Mouse (Mus musculus): ENCODE measurements around the gene Brpf1. TPM values are rescaled to one million over a fixed set of nuclear protein-coding genes. Genes with fewer than 3 reads are reported as not detected.

The Brpf1 gene
- 19.2 and 19.3 TPM in 2 replicates for polyA plus RNA-seq (2015; fragmentation: Nextera tagmentation; extraction: Ambion mirVana)

- Histone ChIP-seq H3K4me2 (replicated peaks) (peak within 1 kb of the TSS; percentile 100), H3K27ac (peak within 1 kb of the TSS; percentile 96), H3K9me3 (no peaks in the 10 kb centered on the region), H3K36me3 (peaks cover 15% of the 10 kb centered on the region), H3K4me1 (peaks cover 18% of the 10 kb centered on the region), H3K4me3 (peak within 1 kb of the TSS; percentile 96), H3K9ac (peak within 1 kb of the TSS; percentile 99), H3K27me3 (no peaks in the 10 kb centered on the region)
- under 1% methylated on average over 32 of the region's 32 CpGs for WGBS
- ATAC-seq (ENCODE audit: low FRiP score, low read depth): peak; percentile 48
These were observed at the start of gene Brpf1 for GRCm38 (mm10) chr6:113306986-113307349. Gene Brpf1, plus strand, starts transcription at chr6:113307137.

- Histone ChIP-seq H3K27ac (no peak overlapping the region), H3K27me3 (no peaks in the 10 kb centered on the region), H3K9me3 (no peaks in the 10 kb centered on the region), H3K4me3 (no peak overlapping the region), H3K9ac (no peak overlapping the region), H3K4me1 (no peaks in the 10 kb centered on the region), H3K4me2 (replicated peaks) (no peak overlapping the region), H3K36me3 (peaks cover 92% of the 10 kb centered on the region)
- 77% methylated on average over 8 of the region's 8 CpGs for WGBS
- no peak for ATAC-seq (ENCODE audit: low FRiP score, low read depth)
These were observed 45.6 kb upstream of the Brpf1 start for GRCm38 (mm10) chr6:113261174-113261858.

GRCm38 (mm10) chr6:113263531-113263930 lies 43.4 kb upstream of the Brpf1 start:
- no peak overlapping the region for H3K4me3 ChIP-seq
- H3K4me2 ChIP-seq (replicated peaks): no peak overlapping the region
- H3K36me3 ChIP-seq: peaks cover 95% of the 10 kb centered on the region
- H3K9ac ChIP-seq: no peak overlapping the region
- no peak for ATAC-seq (ENCODE audit: low FRiP score, low read depth)
- H3K9me3 ChIP-seq: no peaks in the 10 kb centered on the region
- no peaks in the 10 kb centered on the region for H3K4me1 ChIP-seq
- H3K27me3 ChIP-seq: no peaks in the 10 kb centered on the region
- 88% methylated on average over 6 of the region's 6 CpGs for WGBS
- no peak overlapping the region for H3K27ac ChIP-seq

- ATAC-seq (ENCODE audit: low FRiP score, low read depth): no peak
- Histone ChIP-seq H3K36me3 (peaks cover 95% of the 10 kb centered on the region), H3K4me3 (no peak overlapping the region), H3K4me1 (no peaks in the 10 kb centered on the region), H3K27me3 (no peaks in the 10 kb centered on the region), H3K9ac (no peak overlapping the region), H3K9me3 (no peaks in the 10 kb centered on the region), H3K4me2 (replicated peaks) (no peak overlapping the region), H3K27ac (no peak overlapping the region)
- WGBS: 91% methylated on average over 8 of the region's 8 CpGs
These were observed 42.5 kb upstream of the Brpf1 start for GRCm38 (mm10) chr6:113264429-113264828.

GRCm38 (mm10) chr6:113266996-113267655 lies 39.8 kb upstream of the Brpf1 start:
- Histone ChIP-seq H3K9ac (no peak overlapping the region), H3K4me1 (no peaks in the 10 kb centered on the region), H3K4me2 (replicated peaks) (no peak overlapping the region), H3K9me3 (no peaks in the 10 kb centered on the region), H3K27me3 (no peaks in the 10 kb centered on the region), H3K36me3 (peaks cover 95% of the 10 kb centered on the region), H3K27ac (no peak overlapping the region), H3K4me3 (no peak overlapping the region)
- no peak for ATAC-seq (ENCODE audit: low FRiP score, low read depth)
- 85% methylated on average over 7 of the region's 7 CpGs for WGBS

- H3K9me3 ChIP-seq: no peaks in the 10 kb centered on the region
- no peak overlapping the region for H3K4me2 ChIP-seq (replicated peaks)
- no peaks in the 10 kb centered on the region for H3K4me1 ChIP-seq
- H3K27ac ChIP-seq: no peak overlapping the region
- 100% methylated on average over 1 of the region's 1 CpGs for WGBS
- peaks cover 95% of the 10 kb centered on the region for H3K36me3 ChIP-seq
- H3K9ac ChIP-seq: no peak overlapping the region
- ATAC-seq (ENCODE audit: low FRiP score, low read depth): no peak
- no peak overlapping the region for H3K4me3 ChIP-seq
- no peaks in the 10 kb centered on the region for H3K27me3 ChIP-seq
These were observed 38.9 kb upstream of the Brpf1 start for GRCm38 (mm10) chr6:113267988-113268387.

- Histone ChIP-seq H3K4me1 (no peaks in the 10 kb centered on the region), H3K9me3 (no peaks in the 10 kb centered on the region), H3K9ac (no peak overlapping the region), H3K27me3 (no peaks in the 10 kb centered on the region), H3K4me2 (replicated peaks) (no peak overlapping the region), H3K36me3 (peaks cover 99% of the 10 kb centered on the region), H3K27ac (no peak overlapping the region), H3K4me3 (no peak overlapping the region)
- ATAC-seq (ENCODE audit: low FRiP score, low read depth): no peak
- WGBS: 84% methylated on average over 3 of the region's 3 CpGs
These were observed 34.6 kb upstream of the Brpf1 start for GRCm38 (mm10) chr6:113272365-113272764.

- Histone ChIP-seq H3K36me3 (peaks cover 92% of the 10 kb centered on the region), H3K4me1 (no peaks in the 10 kb centered on the region), H3K27ac (no peak overlapping the region), H3K4me3 (no peak overlapping the region), H3K4me2 (replicated peaks) (no peak overlapping the region), H3K9ac (no peak overlapping the region), H3K27me3 (peaks cover 7% of the 10 kb centered on the region), H3K9me3 (no peaks in the 10 kb centered on the region)
- ATAC-seq (ENCODE audit: low FRiP score, low read depth): no peak
- WGBS: 75% methylated on average over 4 of the region's 4 CpGs
These were observed 30.1 kb upstream of the Brpf1 start for GRCm38 (mm10) chr6:113276846-113277245.

- Histone ChIP-seq H3K4me2 (replicated peaks) (no peak overlapping the region; the same call in 1 of the 2 replicates), H3K27ac (no peak overlapping the region), H3K4me1 (peaks cover 6% of the 10 kb centered on the region), H3K27me3 (peaks cover 44% of the 10 kb centered on the region), H3K9ac (no peak overlapping the region), H3K4me3 (no peak overlapping the region), H3K36me3 (peaks cover 44% of the 10 kb centered on the region), H3K9me3 (no peaks in the 10 kb centered on the region)
- 71% methylated on average over 6 of the region's 6 CpGs for WGBS
- no peak for ATAC-seq (ENCODE audit: low FRiP score, low read depth)
These were observed 25.3 kb upstream of the Brpf1 start for GRCm38 (mm10) chr6:113281676-113282075.

GRCm38 (mm10) chr6:113282101-113282802 lies 24.7 kb upstream of the Brpf1 start, which contains the start of gene Cpne9:
Gene Cpne9, plus strand, starts transcription at chr6:113282307.
- no peak within 1 kb of the TSS for H3K27ac ChIP-seq
- peak within 1 kb of the TSS; percentile 27 for H3K4me3 ChIP-seq
- H3K4me2 ChIP-seq (replicated peaks): peak within 1 kb of the TSS; percentile 56
- 1% methylated on average over 37 of the region's 37 CpGs for WGBS
- peaks cover 6% of the 10 kb centered on the region for H3K4me1 ChIP-seq
- no peak within 1 kb of the TSS for H3K9ac ChIP-seq
- H3K27me3 ChIP-seq: peaks cover 48% of the 10 kb centered on the region
- ATAC-seq (ENCODE audit: low FRiP score, low read depth): peak; percentile 87
- no peaks in the 10 kb centered on the region for H3K9me3 ChIP-seq
- peaks cover 38% of the 10 kb centered on the region for H3K36me3 ChIP-seq

- H3K9ac ChIP-seq: no peak overlapping the region
- WGBS: 1% methylated on average over 21 of the region's 22 CpGs
These were observed 24.0 kb upstream of the Brpf1 start for GRCm38 (mm10) chr6:113282969-113283368.

GRCm38 (mm10) chr6:113283500-113283899 lies 23.4 kb upstream of the Brpf1 start:
- 0 out of 2 replicates have a peak overlapping the region, but pooled peaks have one; percentile 2 for H3K4me3 ChIP-seq
- H3K9me3 ChIP-seq: no peaks in the 10 kb centered on the region
- peaks cover 50% of the 10 kb centered on the region for H3K27me3 ChIP-seq
- ATAC-seq (ENCODE audit: low FRiP score, low read depth): no peak
- peak overlapping the region; percentile 23 for H3K4me2 ChIP-seq (replicated peaks)
- no peak overlapping the region for H3K27ac ChIP-seq
- peaks cover 27% of the 10 kb centered on the region for H3K36me3 ChIP-seq
- peaks cover 6% of the 10 kb centered on the region for H3K4me1 ChIP-seq
- H3K9ac ChIP-seq: no peak overlapping the region
- WGBS: 8% methylated on average over 6 of the region's 6 CpGs

More at GRCm38 (mm10) chr6:113282969-113283368, 24.0 kb upstream of the Brpf1 start:
- Histone ChIP-seq H3K9me3 (no peaks in the 10 kb centered on the region), H3K27ac (no peak overlapping the region), H3K27me3 (peaks cover 50% of the 10 kb centered on the region), H3K4me2 (replicated peaks) (peak overlapping the region; percentile 23), H3K4me1 (peaks cover 6% of the 10 kb centered on the region), H3K36me3 (peaks cover 31% of the 10 kb centered on the region), H3K4me3 (peak overlapping the region; percentile 2; the same call in 1 of the 2 replicates)
- ATAC-seq (ENCODE audit: low FRiP score, low read depth): no peak
